In genomic region chr11:4947813-4948174, GRCm38 (mm10) we compare ENCODE assay signal across 8 mouse cellular contexts. TPM values are rescaled to one million over a fixed set of nuclear protein-coding genes. Genes with fewer than 3 reads are reported as not detected.
DNase-seq lines count a peak whose midpoint lies in the region; ATAC-seq lines count a peak whose summit lies in the region.

Gene Nefh (minus strand): TSS chr11:4948064.

- peak within 1 kb of the TSS; percentile 61 for H3K4me3 ChIP-seq in hindbrain, embryonic 10.5 days
- peak within 1 kb of the TSS; percentile 57 for H3K4me3 ChIP-seq in liver, embryonic 12.5 days

- no peaks in the 10 kb centered on the region for H3K9me3 ChIP-seq in hindbrain, embryonic 10.5 days
- no peaks in the 10 kb centered on the region for H3K9me3 ChIP-seq in liver, embryonic 12.5 days (replicated peaks)

- no peaks in the 10 kb centered on the region for H3K36me3 ChIP-seq in hindbrain, embryonic 10.5 days
- H3K36me3 ChIP-seq in liver, embryonic 12.5 days = no peaks in the 10 kb centered on the region

- H3K9ac ChIP-seq in liver, embryonic 12.5 days = no peak within 1 kb of the TSS

- peak within 1 kb of the TSS; percentile 76 for H3K27ac ChIP-seq in hindbrain, embryonic 10.5 days
- no peak within 1 kb of the TSS for H3K27ac ChIP-seq in liver, embryonic 12.5 days

- peak in 1 of 2 experiments; percentile 38 for DNase-seq in frontal cortex, adult 2 months (ENCODE audit: extremely low spot score in 1 of 2, low spot score in 1 of 2)
- no peak for DNase-seq in frontal cortex, postnatal 25 days (ENCODE audit: low spot score in 2 of 2)
- DNase-seq in right cerebral cortex, adult 18-20 months = peak; percentile 36
- no peak for DNase-seq in right cerebral cortex, postnatal 25 days
- DNase-seq in hindbrain, embryonic 10.5 days (ENCODE audit: low spot score) = no peak
- no peak for DNase-seq in ovary, postnatal 36 days (ENCODE audit: low spot score)
- no peak for DNase-seq in B cell, adult 2 months

- H3K4me2 ChIP-seq in liver, embryonic 12.5 days = peak within 1 kb of the TSS; percentile 82

- H3K4me1 ChIP-seq in hindbrain, embryonic 10.5 days (replicated peaks) = peaks cover 19% of the 10 kb centered on the region
- H3K4me1 ChIP-seq in liver, embryonic 12.5 days = peaks cover 16% of the 10 kb centered on the region

- 0 out of 2 replicates have a peak, but pooled peaks have one; percentile 18 for ATAC-seq in liver, embryonic 12.5 days

- WGBS in hindbrain, embryonic 10.5 days = 1% methylated on average over 41 of the region's 41 CpGs
- 2% methylated on average over 37 of the region's 41 CpGs for WGBS in liver, embryonic 12.5 days (ENCODE audit: insufficient replicate concordance)

- peaks cover 96% of the 10 kb centered on the region for H3K27me3 ChIP-seq in hindbrain, embryonic 10.5 days (ENCODE audit: insufficient read depth, poor library complexity, severe bottlenecking)
- H3K27me3 ChIP-seq in liver, embryonic 12.5 days (replicated peaks) = peaks cover 99% of the 10 kb centered on the region

RNA-seq across cellular contexts. Expression of gene Nefh, which starts in this region (rescaled TPM):
- polyA plus RNA-seq in frontal cortex, adult 2 months (2012; rRNA removed) = 23.7 and 28.0 TPM in 2 replicates
- polyA plus RNA-seq in hindbrain, embryonic 10.5 days (2016; fragmentation: Nextera tagmentation; extraction: Ambion mirVana) = 0.29 and 0.44 TPM in 2 replicates
- polyA plus RNA-seq in liver, embryonic 12.5 days (2016; fragmentation: Nextera tagmentation; extraction: Ambion mirVana) = 0.66 and 0.73 TPM in 2 replicates

Comparison
In these comparisons a context has a peak if more than half of its experiments do, and no peak if none do; other contexts are left out.
1. RNA of gene Nefh (polyA plus RNA-seq): 23.7 to 28.0 TPM in frontal cortex, adult 2 months; 0.66 to 0.73 TPM in liver, embryonic 12.5 days and 0.29 to 0.44 TPM in hindbrain, embryonic 10.5 days; every median in the first group is over 10 times any median in the second.
2. Peak in ATAC-seq, H3K4me3 ChIP-seq and H3K4me2 ChIP-seq in liver, embryonic 12.5 days; RNA of the gene not detected or under 1 TPM.